Comparison of ENCODE assay signal across 23 mouse cellular contexts in genomic region chr10:18188564-18188963, GRCm38 (mm10). TPM values are rescaled to one million over a fixed set of nuclear protein-coding genes. Genes with fewer than 3 reads are reported as not detected.
"Had no signal": no experiment of that assay in that cellular context is flagged by ENCODE, and none has a peak within 500 bp of the region (broad histone marks: within the 10 kb centered on the region; RNA-seq: fewer than 3 reads in every experiment).

No protein-coding gene starts in this region.

- H3K4me3 ChIP-seq: liver, embryonic 12.5 days; megakaryocyte, embryonic 14.5 days; midbrain, embryonic 13.5 days; midbrain, embryonic 15.5 days; myocyte; neural tube, embryonic 13.5 days; neural tube, embryonic 15.5 days had no signal

- H3K27ac ChIP-seq: liver, embryonic 12.5 days; liver, embryonic 14.5 days; macrophage; midbrain, embryonic 13.5 days; midbrain, embryonic 15.5 days; neural tube, embryonic 13.5 days; neural tube, embryonic 15.5 days had no signal

- H3K27me3 ChIP-seq: midbrain, embryonic 13.5 days; midbrain, embryonic 15.5 days; neural tube, embryonic 13.5 days; neural tube, embryonic 15.5 days had no signal

- H3K9ac ChIP-seq: liver, embryonic 12.5 days; liver, embryonic 14.5 days; lung, embryonic 14.5 days; midbrain, embryonic 13.5 days; midbrain, embryonic 15.5 days; neural tube, embryonic 13.5 days; neural tube, embryonic 15.5 days had no signal

- DNase-seq: lung, adult 18-20 months; lung, embryonic 14.5 days; lung, postnatal 14 days; lung, postnatal 36 days; retina, postnatal 1 day; right cerebral cortex, adult 18-20 months; right cerebral cortex, postnatal 25 days; right cerebral cortex, postnatal 4 days; spleen, adult 18-20 months; thymus, adult 18-20 months; thymus, postnatal 25 days; thymus, postnatal 4 days had no signal

- H3K36me3 ChIP-seq: liver, embryonic 12.5 days; midbrain, embryonic 13.5 days; midbrain, embryonic 15.5 days; neural tube, embryonic 13.5 days; neural tube, embryonic 15.5 days had no signal

- H3K4me1 ChIP-seq: liver, embryonic 12.5 days; midbrain, embryonic 13.5 days; midbrain, embryonic 15.5 days; neural tube, embryonic 13.5 days; neural tube, embryonic 15.5 days had no signal

- ATAC-seq: liver, embryonic 12.5 days; midbrain, embryonic 13.5 days; midbrain, embryonic 15.5 days had no signal

- H3K9me3 ChIP-seq: liver, embryonic 12.5 days; megakaryocyte, embryonic 14.5 days; midbrain, embryonic 13.5 days; midbrain, embryonic 15.5 days; neural tube, embryonic 13.5 days; neural tube, embryonic 15.5 days had no signal

- H3K4me2 ChIP-seq: liver, embryonic 12.5 days; lung, embryonic 14.5 days; midbrain, embryonic 13.5 days; midbrain, embryonic 15.5 days; neural tube, embryonic 13.5 days; neural tube, embryonic 15.5 days had no signal

RNA-seq across cellular contexts. Expression of gene Ect2l, which starts 22.1 kb away (rescaled TPM):
- polyA plus RNA-seq: liver, embryonic 16.5 days; lung, embryonic 14.5 days; midbrain, embryonic 15.5 days; small intestine, adult 2 months had no signal
